Mouse (Mus musculus) midbrain, embryonic 14.5 days (tissue): Measurements from ENCODE around the gene Iqgap1. TPM values are rescaled to one million over a fixed set of nuclear protein-coding genes. Genes with fewer than 3 reads are reported as not detected.

ENCODE experiments used
- ATAC-seq: fragments of 200-750 bp; cut with Nextera tagmentation; 2 replicates; pipeline ENCODE4 v1.8.0; 2017; ENCODE audit warnings: moderate number of reproducible peaks, moderate library complexity; ENCODE audit not compliant: low FRiP score, low TSS enrichment
- DNase-seq: peaks from one replicate; pipeline ENCODE4 v3.0.0-alpha.2; 2015
- H3K27ac ChIP-seq: fragments of 300-500 bp; sonication (generic); replicated peaks from 2 replicates; pipeline ENCODE4 v1.5.1; 2014; ENCODE audit warnings: mild to moderate bottlenecking, low read depth, low read length, moderate library complexity
- H3K27me3 ChIP-seq: fragments of 300-500 bp; sonication (generic); 2 replicates; pipeline ENCODE4 v1.6.1; 2014; ENCODE audit warnings: low read length, control low read depth, mixed read lengths; ENCODE audit not compliant: control insufficient read depth, insufficient read depth
- H3K36me3 ChIP-seq: fragments of 300-500 bp; sonication (generic); 2 replicates; pipeline ENCODE4 v1.6.1; 2014; ENCODE audit warnings: low read length, control low read depth; ENCODE audit not compliant: control insufficient read depth, insufficient read depth
- H3K4me1 ChIP-seq: fragments of 300-500 bp; sonication (generic); 2 replicates; pipeline ENCODE4 v1.6.1; 2014; ENCODE audit warnings: mild to moderate bottlenecking, antibody characterized with exemption, low read length, control low read depth; ENCODE audit not compliant: control insufficient read depth, insufficient read depth
- H3K4me2 ChIP-seq: fragments of 300-500 bp; sonication (generic); 2 replicates; pipeline ENCODE4 v1.6.1; 2014; ENCODE audit warnings: mild to moderate bottlenecking, low read length, moderate library complexity
- H3K4me3 ChIP-seq: fragments of 300-500 bp; sonication (generic); replicated peaks from 2 replicates; pipeline ENCODE4 v1.5.1; 2014; ENCODE audit warnings: low read depth, low read length
- H3K9ac ChIP-seq: fragments of 300-500 bp; sonication (generic); replicated peaks from 2 replicates; pipeline ENCODE4 v1.6.1; 2014; ENCODE audit warnings: mild to moderate bottlenecking, low read length, moderate library complexity
- H3K9me3 ChIP-seq: fragments of 300-500 bp; sonication (generic); 2 replicates; pipeline ENCODE4 v1.6.1; 2016; ENCODE audit warnings: low read length, control low read depth, mixed read lengths; ENCODE audit not compliant: control insufficient read depth
- WGBS: fragments of 180-500 bp; shearing (Covaris S2); extraction: QIAGEN DNeasy Blood & Tissue Kit; methylation state at CpG from one replicate; pipeline ENCODE4 v1.1.7; 2014; 5-methylcytosine and 5-hydroxymethylcytosine counted together
- polyA plus RNA-seq: library from polyadenylated mRNA; unstranded; fragments of >200 nt; fragmentation: Nextera tagmentation; extraction: Ambion mirVana; gene quantifications from 2 replicates; pipeline ENCODE4 v1.2.1, GENCODE M21; 2014

Iqgap1 gene
- polyA plus RNA-seq, 1 experiment from 2014 or later: 22.3 TPM

- Histone ChIP-seq H3K4me2 (no peak overlapping the region), H3K36me3 (peaks cover 22% of the 10 kb centered on the region), H3K9me3 (no peaks in the 10 kb centered on the region), H3K4me3 (no peak overlapping the region), H3K27ac (no peak overlapping the region), H3K9ac (no peak overlapping the region), H3K4me1 (no peaks in the 10 kb centered on the region), H3K27me3 (no peaks in the 10 kb centered on the region)
- no peak for DNase-seq
- WGBS: 93% methylated on average over 7 of the region's 7 CpGs
- no peak for ATAC-seq
These were observed 115.4 kb downstream of the Iqgap1 start for GRCm38 (mm10) chr7:80710333-80710732.

GRCm38 (mm10) chr7:80704066-80704465, 121.7 kb downstream of the Iqgap1 start:
- no peak for ATAC-seq
- H3K27me3 ChIP-seq: no peaks in the 10 kb centered on the region
- H3K27ac ChIP-seq: no peak overlapping the region
- no peaks in the 10 kb centered on the region for H3K9me3 ChIP-seq
- H3K4me2 ChIP-seq: no peak overlapping the region
- H3K9ac ChIP-seq: no peak overlapping the region
- no peaks in the 10 kb centered on the region for H3K36me3 ChIP-seq
- no peaks in the 10 kb centered on the region for H3K4me1 ChIP-seq
- WGBS: 95% methylated on average over 4 of the region's 4 CpGs
- H3K4me3 ChIP-seq: no peak overlapping the region
- DNase-seq: no peak

- DNase-seq (no peak), ATAC-seq (no peak)
- H3K36me3 ChIP-seq: no peaks in the 10 kb centered on the region
- H3K27me3 ChIP-seq: no peaks in the 10 kb centered on the region
- no peaks in the 10 kb centered on the region for H3K9me3 ChIP-seq
- no peak overlapping the region for H3K4me3 ChIP-seq
- WGBS: 65% methylated on average over 6 of the region's 6 CpGs
- no peak overlapping the region for H3K9ac ChIP-seq
- H3K4me2 ChIP-seq: no peak overlapping the region
- no peaks in the 10 kb centered on the region for H3K4me1 ChIP-seq
- no peak overlapping the region for H3K27ac ChIP-seq
These were observed 123.3 kb downstream of the Iqgap1 start for GRCm38 (mm10) chr7:80702510-80702909.

- 74% methylated on average over 8 of the region's 8 CpGs for WGBS
- Histone ChIP-seq H3K27me3 (no peaks in the 10 kb centered on the region), H3K4me3 (no peak overlapping the region), H3K4me2 (no peak overlapping the region), H3K9me3 (no peaks in the 10 kb centered on the region), H3K36me3 (no peaks in the 10 kb centered on the region), H3K9ac (no peak overlapping the region), H3K4me1 (no peaks in the 10 kb centered on the region), H3K27ac (no peak overlapping the region)
- DNase-seq (no peak), ATAC-seq (no peak)
These were observed 126.1 kb downstream of the Iqgap1 start for GRCm38 (mm10) chr7:80699709-80700108.

- Histone ChIP-seq H3K4me1 (no peaks in the 10 kb centered on the region), H3K4me2 (no peak overlapping the region), H3K4me3 (no peak overlapping the region), H3K36me3 (no peaks in the 10 kb centered on the region), H3K9ac (no peak overlapping the region), H3K9me3 (no peaks in the 10 kb centered on the region), H3K27me3 (no peaks in the 10 kb centered on the region), H3K27ac (no peak overlapping the region)
- whole genome bisulfite sequencing: 73% methylated on average over 2 of the region's 3 CpGs
- DNase-seq: no peak
- ATAC-seq: no peak
These were observed 126.8 kb downstream of the Iqgap1 start for GRCm38 (mm10) chr7:80698940-80699339.

GRCm38 (mm10) chr7:80697859-80698258, 127.9 kb downstream of the Iqgap1 start:
- DNase-seq: no peak
- Histone ChIP-seq H3K27me3 (no peaks in the 10 kb centered on the region), H3K4me2 (no peak overlapping the region), H3K4me3 (no peak overlapping the region), H3K36me3 (no peaks in the 10 kb centered on the region), H3K4me1 (no peaks in the 10 kb centered on the region), H3K27ac (no peak overlapping the region), H3K9me3 (no peaks in the 10 kb centered on the region), H3K9ac (no peak overlapping the region)
- WGBS: 67% methylated on average over 5 of the region's 5 CpGs
- ATAC-seq: no peak

- ATAC-seq (no peak), DNase-seq (no peak)
- Histone ChIP-seq H3K36me3 (no peaks in the 10 kb centered on the region), H3K9me3 (no peaks in the 10 kb centered on the region), H3K4me3 (no peak overlapping the region), H3K4me1 (no peaks in the 10 kb centered on the region), H3K9ac (no peak overlapping the region), H3K27me3 (no peaks in the 10 kb centered on the region), H3K27ac (no peak overlapping the region), H3K4me2 (no peak overlapping the region)
- 75% methylated on average over 4 of the region's 4 CpGs for WGBS
These were observed 128.9 kb downstream of the Iqgap1 start for GRCm38 (mm10) chr7:80696903-80697302.

- Histone ChIP-seq H3K4me2 (no peak overlapping the region), H3K27me3 (no peaks in the 10 kb centered on the region), H3K4me1 (no peaks in the 10 kb centered on the region), H3K36me3 (no peaks in the 10 kb centered on the region), H3K9me3 (no peaks in the 10 kb centered on the region), H3K9ac (no peak overlapping the region), H3K27ac (no peak overlapping the region), H3K4me3 (no peak overlapping the region)
- 65% methylated on average over 1 of the region's 1 CpGs for WGBS
- ATAC-seq (no peak), DNase-seq (no peak)
These were observed 129.4 kb downstream of the Iqgap1 start for GRCm38 (mm10) chr7:80696334-80696733.

GRCm38 (mm10) chr7:80692472-80692871, 133.3 kb downstream of the Iqgap1 start:
- Histone ChIP-seq H3K27ac (no peak overlapping the region), H3K9me3 (no peaks in the 10 kb centered on the region), H3K4me1 (peaks cover 4% of the 10 kb centered on the region), H3K27me3 (no peaks in the 10 kb centered on the region), H3K4me2 (no peak overlapping the region), H3K9ac (no peak overlapping the region), H3K36me3 (no peaks in the 10 kb centered on the region), H3K4me3 (no peak overlapping the region)
- 92% methylated on average over 9 of the region's 9 CpGs for WGBS
- DNase-seq (no peak), ATAC-seq (no peak)
